Mouse (Mus musculus): ENCODE measurements around the gene Ptov1.

DNA sequence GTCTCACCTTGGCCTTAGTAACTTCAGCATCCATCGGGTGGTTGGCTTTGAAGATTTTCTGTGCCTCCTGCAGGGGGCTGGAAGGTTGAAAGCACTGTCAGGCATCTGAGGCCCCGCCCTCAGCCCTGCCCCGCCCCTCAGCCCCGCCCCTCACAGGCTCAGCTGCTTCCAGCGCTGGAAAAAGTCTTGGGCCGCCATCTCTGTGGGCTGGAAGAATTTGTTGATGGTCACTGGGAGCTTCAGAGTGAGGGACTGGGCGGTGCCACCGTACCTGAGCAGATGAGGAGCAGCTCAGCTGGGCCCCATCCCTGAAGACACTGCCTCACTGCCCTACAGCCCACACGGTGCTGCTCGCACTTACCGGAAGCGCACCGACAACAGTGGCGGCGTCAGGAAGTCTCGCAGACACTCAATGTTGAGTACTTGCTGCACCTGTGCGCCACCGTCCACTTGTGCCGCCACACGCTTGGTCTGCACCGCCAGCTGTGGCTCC, 31.7 kb upstream of the Ptov1 start:
- TF ChIP-seq POLR2A (IDR thresholded peaks at IDR 0.05; ENCODE audit: borderline replicate concordance, extremely low read depth, insufficient read depth, insufficient read length, poor library complexity, severe bottlenecking), result no peak
- peak; percentile 38; the same call in 1 of the 2 replicates for TF ChIP-seq CTCF (IDR thresholded peaks at IDR 0.05; ENCODE audit: borderline replicate concordance, extremely low read depth, insufficient read depth, insufficient read length)

Data from brain, embryonic 14.5 days (tissue).